Mouse (Mus musculus) midbrain, embryonic 10.5 days (tissue): ENCODE results near the gene Ntng2. TPM values are rescaled to one million over a fixed set of nuclear protein-coding genes. Genes with fewer than 3 reads are reported as not detected.

Source experiments
- DNase-seq: peaks from one replicate; pipeline ENCODE4 v3.0.0-alpha.2; 2017; ENCODE audit warnings: low spot score
- H3K27ac ChIP-seq: fragments of 300-500 bp; sonication (generic); replicated peaks from 2 replicates; pipeline ENCODE4 v1.5.1; 2016; ENCODE audit warnings: mild to moderate bottlenecking
- H3K27me3 ChIP-seq: fragments of 300-500 bp; sonication (generic); 2 replicates; pipeline ENCODE4 v1.6.1; 2016; ENCODE audit warnings: low read depth, mild to moderate bottlenecking; ENCODE audit not compliant: poor library complexity, severe bottlenecking
- H3K36me3 ChIP-seq: fragments of 300-500 bp; sonication (generic); 2 replicates; pipeline ENCODE4 v1.6.1; 2016; ENCODE audit warnings: mild to moderate bottlenecking, moderate library complexity
- H3K4me1 ChIP-seq: fragments of 300-500 bp; sonication (generic); 2 replicates; pipeline ENCODE4 v1.6.1; 2016
- H3K4me3 ChIP-seq: fragments of 300-500 bp; sonication (generic); 2 replicates; pipeline ENCODE4 v1.5.1; 2016; ENCODE audit warnings: mild to moderate bottlenecking, moderate library complexity
- H3K9me3 ChIP-seq: fragments of 300-500 bp; sonication (generic); replicated peaks from 2 replicates; pipeline ENCODE4 v1.6.1; 2016; ENCODE audit warnings: mild to moderate bottlenecking
- WGBS: fragments of 180-500 bp; shearing (Covaris S2); methylation state at CpG from one replicate; pipeline ENCODE4 v1.1.7; 2016; 5-methylcytosine and 5-hydroxymethylcytosine counted together
- polyA plus RNA-seq: library from polyadenylated mRNA; unstranded; fragments of >200 nt; fragmentation: Nextera tagmentation; extraction: Ambion mirVana; gene quantifications from 2 replicates; pipeline ENCODE4 v1.2.1, GENCODE M21; 2016

Ntng2 gene
- polyA plus RNA-seq, 1 experiment from 2014 or later: 1.6 TPM

DNA sequence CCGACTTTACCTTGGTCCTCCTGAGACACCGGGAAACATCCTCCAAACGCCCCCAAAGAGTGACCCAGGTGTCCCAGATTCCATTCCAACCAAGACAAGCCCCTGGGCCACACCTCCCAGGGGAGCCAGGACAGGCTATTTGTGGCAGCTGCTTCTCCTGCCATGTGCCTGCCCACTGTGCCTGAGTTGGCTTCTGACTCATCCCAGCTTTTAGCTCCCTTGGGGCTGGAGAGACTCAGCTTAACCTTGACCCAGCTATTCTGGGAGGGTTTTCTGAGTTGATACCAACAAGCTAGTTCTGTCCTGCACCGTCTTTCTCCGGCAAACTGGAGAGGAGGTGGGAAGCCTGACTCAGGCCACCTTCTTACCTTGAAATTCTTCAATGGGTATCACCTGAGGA is 54.4 kb downstream of the Ntng2 start:
- Histone ChIP-seq H3K9me3 (no peaks in the 10 kb centered on the region), H3K27ac (no peak overlapping the region), H3K4me1 (peaks cover 39% of the 10 kb centered on the region), H3K36me3 (no peaks in the 10 kb centered on the region), H3K27me3 (peaks cover 41% of the 10 kb centered on the region), H3K4me3 (no peak overlapping the region)
- WGBS: 77% methylated on average over 5 of the region's 5 CpGs
- DNase-seq: no peak

GRCm38 (mm10) chr2:29196844-29197243 is 56.0 kb downstream of the Ntng2 start:
- Histone ChIP-seq H3K36me3 (no peaks in the 10 kb centered on the region), H3K27ac (no peak overlapping the region), H3K27me3 (peaks cover 41% of the 10 kb centered on the region), H3K9me3 (no peaks in the 10 kb centered on the region), H3K4me3 (no peak overlapping the region), H3K4me1 (peaks cover 37% of the 10 kb centered on the region)
- 75% methylated on average over 12 of the region's 12 CpGs for WGBS
- DNase-seq: no peak

DNA sequence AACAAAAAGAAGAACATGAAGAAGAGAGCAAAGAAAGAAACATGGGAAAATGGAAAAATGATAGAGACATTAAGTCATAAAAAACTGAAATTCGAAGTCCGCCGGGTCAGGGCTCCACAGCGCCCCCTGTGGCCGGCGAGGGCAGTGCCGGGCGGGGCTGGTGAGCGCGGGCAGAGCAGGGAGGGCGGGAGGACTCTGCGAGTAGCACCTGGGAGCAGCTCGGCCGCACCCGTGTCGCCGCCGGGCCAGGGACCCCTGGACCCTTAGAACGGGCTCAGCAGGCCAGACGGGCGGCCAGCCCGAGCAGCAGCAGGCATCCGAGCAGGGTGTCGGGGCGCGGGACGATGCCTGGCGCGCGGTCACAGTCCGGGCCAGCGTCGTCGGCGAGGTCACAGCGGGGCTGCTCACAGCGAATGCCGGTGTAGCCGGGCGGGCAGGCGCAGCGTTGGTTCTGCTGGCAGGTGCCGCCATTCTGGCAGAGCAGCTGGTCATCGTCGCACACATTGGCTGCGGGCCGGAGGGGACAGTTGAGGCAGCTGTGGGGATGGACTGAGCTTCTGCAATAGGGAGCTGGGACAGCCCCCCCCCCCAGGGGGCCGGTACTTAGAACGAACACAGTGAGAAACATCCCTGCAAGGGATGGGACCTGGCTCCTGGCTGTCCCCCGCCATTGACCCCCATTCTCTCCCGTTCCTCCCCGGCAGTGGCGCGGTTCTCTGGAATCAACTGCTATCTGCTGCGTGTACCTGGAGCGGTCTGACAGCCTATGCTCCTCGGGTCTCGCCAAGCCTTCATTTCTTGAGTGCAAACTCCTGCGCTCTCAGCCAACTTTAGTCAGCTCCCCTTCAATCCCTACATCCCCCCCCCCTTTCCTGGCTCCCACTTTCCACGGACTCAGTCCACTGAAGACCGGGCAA is 58.0 kb downstream of the Ntng2 start:
- H3K9me3 ChIP-seq: no peaks in the 10 kb centered on the region
- under 1% methylated on average over 61 of the region's 61 CpGs for WGBS
- H3K36me3 ChIP-seq: no peaks in the 10 kb centered on the region
- peak overlapping the region; percentile 67 for H3K4me3 ChIP-seq
- peak overlapping the region; percentile 70 for H3K27ac ChIP-seq
- peaks cover 41% of the 10 kb centered on the region for H3K27me3 ChIP-seq
- peaks cover 41% of the 10 kb centered on the region for H3K4me1 ChIP-seq
- peak; percentile 87 for DNase-seq

DNA sequence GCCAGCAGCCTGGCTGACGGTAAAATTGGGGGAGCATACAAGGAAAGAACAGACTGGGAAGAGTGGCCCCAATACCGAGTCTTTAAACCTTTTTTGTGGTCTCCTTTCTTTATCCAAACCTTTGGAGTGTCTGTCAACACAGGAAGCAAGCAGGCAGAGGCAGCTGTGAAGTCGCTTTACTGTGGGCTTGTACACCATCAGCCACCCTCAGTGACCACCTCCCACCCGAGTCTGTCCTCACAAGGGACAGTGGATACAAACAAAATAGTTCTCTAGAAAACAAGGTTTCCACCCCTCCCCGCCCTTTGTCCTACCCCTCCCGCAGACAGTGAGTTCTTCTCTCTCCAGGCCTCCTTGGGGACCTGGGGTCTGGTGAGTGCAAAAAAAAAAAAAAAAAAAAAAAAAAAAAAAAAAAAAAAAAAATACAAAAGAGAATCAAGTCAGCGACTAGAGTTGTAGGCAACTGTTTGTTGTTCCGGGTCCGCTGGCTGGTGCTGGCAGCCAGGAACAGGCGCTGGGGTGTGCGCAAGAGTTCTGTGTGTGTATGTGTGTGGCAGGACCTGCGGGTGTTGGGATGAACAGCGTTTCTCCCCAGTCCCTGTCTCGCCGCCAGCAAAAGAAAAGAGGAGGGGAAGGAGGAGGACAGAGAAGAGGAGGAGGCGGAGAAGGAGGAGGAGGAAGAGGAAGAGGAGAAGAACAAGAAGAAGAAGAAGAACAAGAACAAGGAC is 58.8 kb downstream of the Ntng2 start:
- no peak for DNase-seq
- 18% methylated on average over 16 of the region's 16 CpGs for WGBS
- no peaks in the 10 kb centered on the region for H3K36me3 ChIP-seq
- H3K4me1 ChIP-seq: peaks cover 41% of the 10 kb centered on the region
- no peaks in the 10 kb centered on the region for H3K9me3 ChIP-seq
- 0 out of 2 replicates have a peak overlapping the region, but pooled peaks have one; percentile 10 for H3K27ac ChIP-seq
- H3K4me3 ChIP-seq: peak overlapping the region; percentile 67
- peaks cover 41% of the 10 kb centered on the region for H3K27me3 ChIP-seq

DNA sequence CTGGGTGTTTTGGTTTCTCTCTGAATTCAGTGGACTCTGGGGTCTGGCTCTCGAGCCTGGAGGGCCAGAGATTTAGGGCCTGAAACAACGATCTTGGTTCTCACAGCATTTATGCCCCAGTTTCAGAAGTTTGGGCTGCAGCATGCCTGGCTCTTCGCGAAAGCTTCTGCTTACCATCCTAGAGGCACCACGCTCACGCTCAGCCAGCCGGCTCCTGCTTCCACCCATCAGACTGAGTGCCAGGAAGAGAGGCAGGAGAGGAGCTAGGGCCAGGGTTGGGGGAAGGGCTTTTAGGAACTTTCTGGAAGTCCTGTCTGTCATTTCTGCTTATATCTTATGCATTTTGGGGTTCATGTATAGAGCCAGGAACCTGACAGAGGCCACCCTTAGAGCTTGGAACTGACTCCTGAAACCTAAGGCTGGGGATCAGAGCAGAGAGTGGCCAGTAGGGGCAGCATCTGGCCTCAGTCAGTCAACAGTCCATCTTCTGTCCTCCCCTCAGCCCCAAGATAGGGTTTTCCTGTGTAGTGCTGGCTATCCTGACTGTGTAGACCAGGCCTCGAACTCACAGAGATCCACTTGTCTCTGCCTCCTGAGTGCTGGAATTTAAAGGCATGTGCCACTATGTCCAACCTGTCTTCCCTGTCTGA is 60.1 kb downstream of the Ntng2 start:
- Histone ChIP-seq H3K9me3 (no peaks in the 10 kb centered on the region), H3K36me3 (no peaks in the 10 kb centered on the region), H3K4me3 (no peak overlapping the region), H3K27ac (no peak overlapping the region), H3K4me1 (peaks cover 41% of the 10 kb centered on the region), H3K27me3 (peaks cover 32% of the 10 kb centered on the region)
- WGBS: 85% methylated on average over 8 of the region's 8 CpGs
- no peak for DNase-seq

- WGBS: 81% methylated on average over 10 of the region's 10 CpGs
Observed at GRCm38 (mm10) chr2:29191216-29192215, 61.3 kb downstream of the Ntng2 start.

GRCm38 (mm10) chr2:29190392-29190791 is 62.4 kb downstream of the Ntng2 start:
- H3K27ac ChIP-seq: no peak overlapping the region
- no peaks in the 10 kb centered on the region for H3K36me3 ChIP-seq
- no peak for DNase-seq
- peaks cover 45% of the 10 kb centered on the region for H3K4me1 ChIP-seq
- peaks cover 9% of the 10 kb centered on the region for H3K27me3 ChIP-seq
- H3K4me3 ChIP-seq: no peak overlapping the region
- 90% methylated on average over 7 of the region's 7 CpGs for WGBS
- H3K9me3 ChIP-seq: no peaks in the 10 kb centered on the region

More at GRCm38 (mm10) chr2:29191216-29192215, 61.3 kb downstream of the Ntng2 start:
- H3K9me3 ChIP-seq: no peaks in the 10 kb centered on the region
- no peak overlapping the region for H3K27ac ChIP-seq
- H3K4me1 ChIP-seq: peaks cover 45% of the 10 kb centered on the region
- H3K27me3 ChIP-seq: peaks cover 20% of the 10 kb centered on the region
- no peaks in the 10 kb centered on the region for H3K36me3 ChIP-seq
- no peak for DNase-seq
- H3K4me3 ChIP-seq: no peak overlapping the region

DNA sequence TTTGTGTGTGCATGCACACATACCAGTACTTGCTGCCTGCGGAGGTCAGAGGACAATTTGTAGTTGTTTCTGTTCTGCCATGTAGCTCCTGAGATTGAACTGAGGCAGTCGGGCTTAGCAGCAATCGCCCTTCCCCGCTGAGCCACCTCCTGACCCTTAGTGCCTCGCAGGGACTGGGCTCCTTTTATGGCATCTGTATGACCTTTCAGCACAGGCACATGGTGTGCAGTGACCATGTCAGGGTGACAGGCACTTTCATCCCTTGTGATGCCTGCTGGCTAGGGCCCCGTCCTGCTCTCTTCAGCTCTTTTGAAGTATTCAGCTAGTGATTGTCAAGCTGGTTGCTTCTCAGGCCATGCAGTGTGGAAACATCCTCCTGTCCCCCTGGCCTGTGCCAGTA is 66.6 kb downstream of the Ntng2 start:
- H3K36me3 ChIP-seq: peaks cover 10% of the 10 kb centered on the region
- no peak overlapping the region for H3K4me3 ChIP-seq
- no peak for DNase-seq
- H3K9me3 ChIP-seq: no peaks in the 10 kb centered on the region
- peaks cover 13% of the 10 kb centered on the region for H3K4me1 ChIP-seq
- 37% methylated on average over 6 of the region's 6 CpGs for WGBS
- H3K27ac ChIP-seq: no peak overlapping the region
- H3K27me3 ChIP-seq: no peaks in the 10 kb centered on the region

DNA sequence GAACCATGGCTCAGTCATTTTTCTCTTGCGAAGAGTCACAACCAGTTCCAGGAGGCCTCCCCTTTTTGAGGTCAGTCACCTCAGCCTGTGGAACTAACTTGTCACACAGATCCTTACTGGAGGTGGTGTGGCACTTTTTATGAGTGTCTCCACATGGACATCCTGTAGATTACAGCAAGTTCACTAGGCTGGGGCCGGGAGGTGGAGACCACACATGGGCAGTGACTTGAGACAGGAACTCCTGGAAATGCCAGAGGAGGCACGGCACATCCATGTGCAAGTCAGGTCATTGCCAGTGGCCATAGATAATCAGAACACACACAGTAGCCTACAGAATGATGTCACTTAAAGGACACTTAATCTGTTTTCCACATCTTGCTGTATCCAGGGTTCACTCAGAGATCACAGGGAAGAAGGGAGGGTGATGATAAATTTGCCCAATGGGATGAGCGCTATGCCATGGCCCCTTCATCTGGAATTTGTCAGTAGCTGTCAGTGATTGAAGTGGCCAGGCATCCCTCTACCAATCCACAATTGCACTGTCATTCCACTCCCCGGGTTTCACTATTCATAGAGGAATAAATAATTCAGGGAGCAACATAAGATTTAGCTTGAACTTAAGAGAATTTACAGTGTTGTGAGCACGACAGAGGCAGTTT is 69.4 kb downstream of the Ntng2 start:
- Histone ChIP-seq H3K27ac (no peak overlapping the region), H3K27me3 (no peaks in the 10 kb centered on the region), H3K4me3 (no peak overlapping the region), H3K9me3 (no peaks in the 10 kb centered on the region), H3K4me1 (peaks cover 12% of the 10 kb centered on the region), H3K36me3 (peaks cover 38% of the 10 kb centered on the region)
- DNase-seq: no peak
- 83% methylated on average over 6 of the region's 6 CpGs for WGBS

DNA sequence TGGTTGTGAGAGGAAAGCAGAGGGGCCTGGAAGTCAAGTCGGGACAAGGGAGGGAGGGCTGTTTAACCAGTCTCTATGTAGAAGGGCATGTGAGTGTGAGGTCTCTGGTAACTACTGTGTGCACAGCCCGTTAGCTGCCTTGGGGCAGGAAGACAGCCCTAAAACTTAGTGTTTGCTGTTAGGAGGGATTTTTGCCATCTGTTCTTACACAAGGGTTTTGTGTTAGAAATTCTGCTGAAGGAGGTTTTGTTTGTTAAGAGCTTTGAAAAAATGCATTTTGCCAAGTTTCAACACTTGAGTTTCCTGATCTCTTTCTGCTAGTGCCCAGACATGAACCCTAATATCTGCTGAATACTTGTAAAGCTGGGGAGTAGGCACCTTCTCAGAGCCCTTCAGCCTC is 71.7 kb downstream of the Ntng2 start:
- Histone ChIP-seq H3K27ac (no peak overlapping the region), H3K36me3 (peaks cover 61% of the 10 kb centered on the region)
- no peak for DNase-seq

DNA sequence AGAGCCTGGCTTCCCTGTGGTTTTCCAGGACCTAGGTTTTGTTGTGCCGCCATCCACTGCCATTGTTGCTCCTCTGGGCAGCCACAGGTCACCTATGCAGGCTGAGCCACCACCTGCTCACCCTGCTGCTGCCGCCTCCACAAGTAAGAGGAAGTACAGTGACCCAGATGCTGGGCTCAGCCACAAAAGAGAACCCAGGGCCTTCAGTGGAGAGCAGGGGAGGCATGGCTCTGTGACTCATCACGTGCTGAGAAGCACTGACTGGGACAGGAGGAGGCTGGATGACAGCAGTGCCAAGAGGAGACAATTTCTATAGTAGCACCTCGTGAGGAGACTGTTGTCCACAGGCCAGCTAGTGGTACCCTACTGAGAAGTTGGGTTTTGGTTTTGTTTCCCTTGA is 73.0 kb downstream of the Ntng2 start:
- no peaks in the 10 kb centered on the region for H3K9me3 ChIP-seq
- no peaks in the 10 kb centered on the region for H3K4me1 ChIP-seq
- DNase-seq: no peak
- H3K36me3 ChIP-seq: peaks cover 74% of the 10 kb centered on the region
- no peak overlapping the region for H3K4me3 ChIP-seq
- no peak overlapping the region for H3K27ac ChIP-seq
- no peaks in the 10 kb centered on the region for H3K27me3 ChIP-seq
- 87% methylated on average over 4 of the region's 4 CpGs for WGBS

More for the DNA sequence above, 71.7 kb downstream of the Ntng2 start:
- Histone ChIP-seq H3K27me3 (no peaks in the 10 kb centered on the region), H3K4me3 (no peak overlapping the region), H3K4me1 (peaks cover 3% of the 10 kb centered on the region), H3K9me3 (no peaks in the 10 kb centered on the region)
- 86% methylated on average over 2 of the region's 2 CpGs for WGBS
